Comparison of ENCODE assay signal across 8 mouse cellular contexts in the genomic region with DNA sequence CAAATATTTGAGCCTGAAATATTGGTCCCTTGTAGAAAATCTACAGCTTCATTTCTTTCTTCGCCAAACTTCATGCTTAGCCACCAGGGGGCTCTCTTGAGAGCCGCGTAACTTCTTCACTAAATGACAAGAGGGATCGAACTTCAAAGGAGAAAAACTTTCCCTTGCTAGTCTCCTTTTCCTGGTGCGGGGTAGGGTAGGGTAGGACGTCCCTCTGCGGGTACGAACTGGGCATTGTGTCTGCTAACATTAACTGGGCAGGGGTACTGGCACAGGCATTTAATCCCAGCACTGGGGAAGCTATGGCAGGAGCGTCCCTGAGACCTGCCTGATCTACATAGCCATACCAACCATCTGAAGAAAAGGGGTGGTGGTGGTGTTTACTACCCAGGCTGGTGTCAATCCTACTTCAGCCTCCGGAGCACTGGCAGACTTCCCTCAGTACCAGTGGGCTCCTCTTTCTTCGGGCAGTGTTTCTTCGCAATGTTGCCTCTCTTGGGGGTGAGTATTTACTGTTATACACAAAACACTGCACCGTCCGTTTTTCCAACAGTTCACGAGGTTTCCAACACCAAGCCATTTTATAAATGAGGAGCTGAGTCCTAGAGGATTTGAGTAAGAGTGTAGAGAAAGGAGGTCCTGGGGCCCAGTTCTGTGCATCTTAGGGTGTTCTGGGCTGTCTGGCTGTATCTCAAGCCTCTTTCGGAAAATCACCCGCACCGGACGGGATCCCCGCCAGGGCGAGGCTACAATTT. TPM values are rescaled to one million over a fixed set of nuclear protein-coding genes. Genes with fewer than 3 reads are reported as not detected.
DNase-seq lines count a peak whose midpoint lies in the region; ATAC-seq and TF ChIP-seq lines count a peak whose summit lies in the region.

No protein-coding gene starts in this region.

- peak; percentile 80 for TF ChIP-seq CTCF in left cerebral cortex, adult 2 months (IDR thresholded peaks at IDR 0.05)

- H3K4me3 ChIP-seq in left cerebral cortex, adult 2 months = peak overlapping the region; percentile 46
- H3K4me3 ChIP-seq in embryonic facial prominence, embryonic 15.5 days (replicated peaks) = peak overlapping the region; percentile 53
- peak overlapping the region; percentile 69 for H3K4me3 ChIP-seq in hindbrain, embryonic 12.5 days
- H3K4me3 ChIP-seq in limb, embryonic 11.5 days (ENCODE audit: low read depth, low read length) = peak overlapping the region; percentile 49
- peak overlapping the region; percentile 97 for H3K4me3 ChIP-seq in midbrain, embryonic 10.5 days

- ATAC-seq in activated CD4-positive, CD25-positive, alpha-beta regulatory T cell, adult 4 months = peak; percentile 46
- no peak; the same call in 1 of the 2 replicates for ATAC-seq in embryonic facial prominence, embryonic 15.5 days (ENCODE audit: insufficient number of reproducible peaks, low FRiP score, low TSS enrichment, low read depth)
- no peak for ATAC-seq in hindbrain, embryonic 12.5 days (ENCODE audit: low FRiP score)
- no peak for ATAC-seq in limb, embryonic 11.5 days (ENCODE audit: insufficient number of reproducible peaks, low FRiP score, low TSS enrichment, low read depth)

- no peaks in the 10 kb centered on the region for H3K9me3 ChIP-seq in embryonic facial prominence, embryonic 15.5 days (replicated peaks)
- no peaks in the 10 kb centered on the region for H3K9me3 ChIP-seq in hindbrain, embryonic 12.5 days (replicated peaks)
- H3K9me3 ChIP-seq in limb, embryonic 11.5 days (ENCODE audit: control insufficient read depth, low read length) = no peaks in the 10 kb centered on the region
- H3K9me3 ChIP-seq in midbrain, embryonic 10.5 days (replicated peaks) = no peaks in the 10 kb centered on the region

- H3K4me2 ChIP-seq in embryonic facial prominence, embryonic 15.5 days (replicated peaks) = peak overlapping the region; percentile 94
- peak overlapping the region; percentile 93 for H3K4me2 ChIP-seq in hindbrain, embryonic 12.5 days (replicated peaks)
- H3K4me2 ChIP-seq in limb, embryonic 11.5 days (ENCODE audit: low read depth, severe bottlenecking) = peak overlapping the region; percentile 96

- intact Hi-C loops in left cerebral cortex, adult 2 months (cut with DNase I) = loop anchor here (1.0 kb wide), 2 partner anchors 17 to 101 kb away; no protein-coding TSS in a partner anchor
- intact Hi-C loops in left cerebral cortex, postnatal 10 days (cut with DNase I) = loop anchor here (2.0 kb wide), 1 partner anchor 102 kb away; no protein-coding TSS in a partner anchor

- no peak overlapping the region for H3K9ac ChIP-seq in embryonic facial prominence, embryonic 15.5 days
- H3K9ac ChIP-seq in hindbrain, embryonic 12.5 days = peak overlapping the region; percentile 86
- H3K9ac ChIP-seq in limb, embryonic 11.5 days (ENCODE audit: low read length) = peak overlapping the region; percentile 17; the same call in 1 of the 2 replicates

- peaks cover 49% of the 10 kb centered on the region for H3K4me1 ChIP-seq in embryonic facial prominence, embryonic 15.5 days
- peaks cover 49% of the 10 kb centered on the region for H3K4me1 ChIP-seq in hindbrain, embryonic 12.5 days
- H3K4me1 ChIP-seq in limb, embryonic 11.5 days (ENCODE audit: control insufficient read depth, insufficient read depth, low read length) = peaks cover 42% of the 10 kb centered on the region
- H3K4me1 ChIP-seq in midbrain, embryonic 10.5 days = peaks cover 57% of the 10 kb centered on the region

- no peak overlapping the region for H3K27ac ChIP-seq in left cerebral cortex, adult 2 months
- peak overlapping the region; percentile 51; the same call in 1 of the 2 replicates for H3K27ac ChIP-seq in embryonic facial prominence, embryonic 15.5 days (replicated peaks)
- peak overlapping the region; percentile 55 for H3K27ac ChIP-seq in hindbrain, embryonic 12.5 days
- H3K27ac ChIP-seq in limb, embryonic 11.5 days (replicated peaks; ENCODE audit: low read depth, low read length) = no peak overlapping the region
- H3K27ac ChIP-seq in midbrain, embryonic 10.5 days (replicated peaks) = peak overlapping the region; percentile 98

- peaks cover 21% of the 10 kb centered on the region for H3K27me3 ChIP-seq in embryonic facial prominence, embryonic 15.5 days
- peaks cover 2% of the 10 kb centered on the region; the same call in 1 of the 2 replicates for H3K27me3 ChIP-seq in hindbrain, embryonic 12.5 days
- peaks cover 19% of the 10 kb centered on the region for H3K27me3 ChIP-seq in limb, embryonic 11.5 days (ENCODE audit: control insufficient read depth, insufficient read depth, low read length)
- H3K27me3 ChIP-seq in midbrain, embryonic 10.5 days (ENCODE audit: low read depth, poor library complexity, severe bottlenecking) = peaks cover 8% of the 10 kb centered on the region; the same call in 1 of the 2 replicates

- WGBS in embryonic facial prominence, embryonic 15.5 days = under 1% methylated on average over 21 of the region's 21 CpGs
- WGBS in hindbrain, embryonic 12.5 days = 1% methylated on average over 21 of the region's 21 CpGs
- 1% methylated on average over 21 of the region's 21 CpGs for WGBS in limb, embryonic 11.5 days
- WGBS in midbrain, embryonic 10.5 days = under 1% methylated on average over 21 of the region's 21 CpGs

- no peak for DNase-seq in left cerebral cortex, adult 2 months (ENCODE audit: extremely low spot score in 1 of 2, low spot score in 2 of 2)
- no peak for DNase-seq in left cerebral cortex, postnatal 10 days (ENCODE audit: extremely low spot score in 1 of 2, low spot score in 2 of 2)
- DNase-seq in limb, embryonic 11.5 days (ENCODE audit: low spot score) = peak; percentile 79
- peak; percentile 79 for DNase-seq in midbrain, embryonic 10.5 days (ENCODE audit: low spot score)
- peak; percentile 68 for DNase-seq in testis, postnatal 10 days (ENCODE audit: low spot score)

- 0 out of 2 replicates have a peak, but pooled peaks cover under 1% of the 10 kb centered on the region for H3K36me3 ChIP-seq in embryonic facial prominence, embryonic 15.5 days
- H3K36me3 ChIP-seq in hindbrain, embryonic 12.5 days = no peaks in the 10 kb centered on the region; the same call in 1 of the 2 replicates
- no peaks in the 10 kb centered on the region for H3K36me3 ChIP-seq in limb, embryonic 11.5 days (ENCODE audit: control insufficient read depth, insufficient read depth, low read length)
- peaks cover 24% of the 10 kb centered on the region for H3K36me3 ChIP-seq in midbrain, embryonic 10.5 days

RNA-seq across cellular contexts. Expression of gene Nes, which starts 0.5 kb away (rescaled TPM):
- 1 to 10 TPM; 5.7 to 6.2 TPM for total RNA-seq in left cerebral cortex, adult 2 months (2021)
- 10 to 100 TPM in 1 of 2 experiments, 1 to 10 TPM in 1; 9.9 to 11.4 TPM for total RNA-seq in left cerebral cortex, postnatal 10 days (2021)
- polyA plus RNA-seq in activated CD4-positive, CD25-positive, alpha-beta regulatory T cell, adult 4 months (2017; shearing (Covaris generic)) = not detected
- polyA plus RNA-seq in embryonic facial prominence, embryonic 15.5 days (2015; fragmentation: Nextera tagmentation; extraction: Ambion mirVana) = 41.9 and 57.3 TPM in 2 replicates
- 136 and 153 TPM in 2 replicates for polyA plus RNA-seq in hindbrain, embryonic 12.5 days (2016; fragmentation: Nextera tagmentation; extraction: Ambion mirVana)
- polyA plus RNA-seq in limb, embryonic 11.5 days (2014; fragmentation: Nextera tagmentation; extraction: Ambion mirVana) = 7.9 and 8.8 TPM in 2 replicates
- polyA plus RNA-seq in midbrain, embryonic 10.5 days (2016; fragmentation: Nextera tagmentation; extraction: Ambion mirVana) = 125 and 158 TPM in 2 replicates

RNA-seq across cellular contexts. Expression of gene Crabp2, which starts 21.9 kb away (rescaled TPM):
- total RNA-seq in left cerebral cortex, adult 2 months (2021) = 1 to 10 TPM; 4.5 to 8.2 TPM
- total RNA-seq in left cerebral cortex, postnatal 10 days (2021) = 1 to 10 TPM; 4.9 to 5.7 TPM
- polyA plus RNA-seq in activated CD4-positive, CD25-positive, alpha-beta regulatory T cell, adult 4 months (2017; shearing (Covaris generic)) = not detected
- polyA plus RNA-seq in embryonic facial prominence, embryonic 15.5 days (2015; fragmentation: Nextera tagmentation; extraction: Ambion mirVana) = 200 and 206 TPM in 2 replicates
- 384 and 396 TPM in 2 replicates for polyA plus RNA-seq in hindbrain, embryonic 12.5 days (2016; fragmentation: Nextera tagmentation; extraction: Ambion mirVana)
- 796 and 836 TPM in 2 replicates for polyA plus RNA-seq in limb, embryonic 11.5 days (2014; fragmentation: Nextera tagmentation; extraction: Ambion mirVana)
- polyA plus RNA-seq in midbrain, embryonic 10.5 days (2016; fragmentation: Nextera tagmentation; extraction: Ambion mirVana) = 562 and 684 TPM in 2 replicates

RNA-seq across cellular contexts. Expression of gene Bcan, which starts 29.7 kb away (rescaled TPM):
- total RNA-seq in left cerebral cortex, adult 2 months (2021) = 100 to 1,000 TPM; 241 to 256 TPM
- total RNA-seq in left cerebral cortex, postnatal 10 days (2021) = 100 to 1,000 TPM; 262 to 273 TPM
- polyA plus RNA-seq in activated CD4-positive, CD25-positive, alpha-beta regulatory T cell, adult 4 months (2017; shearing (Covaris generic)) = not detected
- 0.38 and 0.61 TPM in 2 replicates for polyA plus RNA-seq in embryonic facial prominence, embryonic 15.5 days (2015; fragmentation: Nextera tagmentation; extraction: Ambion mirVana)
- polyA plus RNA-seq in hindbrain, embryonic 12.5 days (2016; fragmentation: Nextera tagmentation; extraction: Ambion mirVana) = 1.7 and 1.9 TPM in 2 replicates
- polyA plus RNA-seq in limb, embryonic 11.5 days (2014; fragmentation: Nextera tagmentation; extraction: Ambion mirVana) = not detected in 2 replicates
- polyA plus RNA-seq in midbrain, embryonic 10.5 days (2016; fragmentation: Nextera tagmentation; extraction: Ambion mirVana) = 0.41 and 0.86 TPM in 2 replicates

RNA-seq across cellular contexts. Expression of gene Rrnad1, which starts 39.8 kb away (rescaled TPM):
- total RNA-seq in left cerebral cortex, adult 2 months (2021) = 10 to 100 TPM; 22.9 to 24.7 TPM
- 10 to 100 TPM; 16.6 to 18.8 TPM for total RNA-seq in left cerebral cortex, postnatal 10 days (2021)
- polyA plus RNA-seq in activated CD4-positive, CD25-positive, alpha-beta regulatory T cell, adult 4 months (2017; shearing (Covaris generic)) = 10 to 100 TPM; 16.3 to 19.7 TPM
- 19.8 and 22.4 TPM in 2 replicates for polyA plus RNA-seq in embryonic facial prominence, embryonic 15.5 days (2015; fragmentation: Nextera tagmentation; extraction: Ambion mirVana)
- polyA plus RNA-seq in hindbrain, embryonic 12.5 days (2016; fragmentation: Nextera tagmentation; extraction: Ambion mirVana) = 22.1 and 22.5 TPM in 2 replicates
- 17.2 and 19.5 TPM in 2 replicates for polyA plus RNA-seq in limb, embryonic 11.5 days (2014; fragmentation: Nextera tagmentation; extraction: Ambion mirVana)
- polyA plus RNA-seq in midbrain, embryonic 10.5 days (2016; fragmentation: Nextera tagmentation; extraction: Ambion mirVana) = 18.6 and 21.6 TPM in 2 replicates

RNA-seq across cellular contexts. Expression of gene Isg20l2, which starts 40.2 kb away (rescaled TPM):
- total RNA-seq in left cerebral cortex, adult 2 months (2021) = 10 to 100 TPM; 15.1 to 15.6 TPM
- total RNA-seq in left cerebral cortex, postnatal 10 days (2021) = 10 to 100 TPM; 17.0 to 17.3 TPM
- 10 to 100 TPM; 17.8 to 18.5 TPM for polyA plus RNA-seq in activated CD4-positive, CD25-positive, alpha-beta regulatory T cell, adult 4 months (2017; shearing (Covaris generic))
- polyA plus RNA-seq in embryonic facial prominence, embryonic 15.5 days (2015; fragmentation: Nextera tagmentation; extraction: Ambion mirVana) = 54.5 and 56.2 TPM in 2 replicates
- 67.7 and 68.7 TPM in 2 replicates for polyA plus RNA-seq in hindbrain, embryonic 12.5 days (2016; fragmentation: Nextera tagmentation; extraction: Ambion mirVana)
- 51.7 and 67.0 TPM in 2 replicates for polyA plus RNA-seq in limb, embryonic 11.5 days (2014; fragmentation: Nextera tagmentation; extraction: Ambion mirVana)
- 81.6 and 81.9 TPM in 2 replicates for polyA plus RNA-seq in midbrain, embryonic 10.5 days (2016; fragmentation: Nextera tagmentation; extraction: Ambion mirVana)

Comparison
In these comparisons a context has a peak if more than half of its experiments do, and no peak if none do; other contexts are left out.
1. DNase-seq: peak in limb, embryonic 11.5 days (single experiment), midbrain, embryonic 10.5 days (single experiment) and testis, postnatal 10 days (single experiment); none in left cerebral cortex, adult 2 months (0 of 2) and left cerebral cortex, postnatal 10 days (0 of 2).
2. H3K27ac ChIP-seq: peak in embryonic facial prominence, embryonic 15.5 days (single experiment), hindbrain, embryonic 12.5 days (single experiment) and midbrain, embryonic 10.5 days (single experiment); none in left cerebral cortex, adult 2 months (single experiment) and limb, embryonic 11.5 days (single experiment).
3. H3K4me3 ChIP-seq: peak in every context shown above with its lines; median percentile 97 in midbrain, embryonic 10.5 days; 69 in hindbrain, embryonic 12.5 days; 53 in embryonic facial prominence, embryonic 15.5 days; 49 in limb, embryonic 11.5 days; 46 in left cerebral cortex, adult 2 months.
4. RNA of gene Crabp2, which starts 21.9 kb away (polyA plus RNA-seq): 796 to 836 TPM in limb, embryonic 11.5 days, 562 to 684 TPM in midbrain, embryonic 10.5 days, 384 to 396 TPM in hindbrain, embryonic 12.5 days and 200 to 206 TPM in embryonic facial prominence, embryonic 15.5 days; not detected in activated CD4-positive, CD25-positive, alpha-beta regulatory T cell, adult 4 months; every median in the first group is over 100 times any median in the second.
5. Peak in every context shown above with its lines, with median percentiles within 50 percentile points of each other: H3K4me2 ChIP-seq.